Mouse (Mus musculus) stomach, embryonic 16.5 days (tissue): Measurements from ENCODE around the gene Grk5. TPM values are rescaled to one million over a fixed set of nuclear protein-coding genes. Genes with fewer than 3 reads are reported as not detected.

Source experiments
- ATAC-seq: fragments of 200-750 bp; cut with Nextera tagmentation; 2 replicates; pipeline ENCODE4 v1.8.0; 2017; ENCODE audit warnings: moderate number of reproducible peaks, moderate TSS enrichment; ENCODE audit not compliant: insufficient read depth, low FRiP score
- H3K27ac ChIP-seq: fragments of 300-500 bp; sonication (generic); 2 replicates; pipeline ENCODE4 v1.5.1; 2014; ENCODE audit warnings: low read length
- H3K27me3 ChIP-seq: fragments of 300-500 bp; sonication (generic); 2 replicates; pipeline ENCODE4 v1.6.1; 2014; ENCODE audit warnings: low read length, control low read depth, mixed read lengths; ENCODE audit not compliant: control insufficient read depth, insufficient read depth
- H3K36me3 ChIP-seq: fragments of 300-500 bp; sonication (generic); 2 replicates; pipeline ENCODE4 v1.6.1; 2014; ENCODE audit warnings: low read length; ENCODE audit not compliant: control insufficient read depth, insufficient read depth
- H3K4me1 ChIP-seq: fragments of 300-500 bp; sonication (generic); 2 replicates; pipeline ENCODE4 v1.6.1; 2014; ENCODE audit warnings: low read length, control low read depth, mixed read lengths; ENCODE audit not compliant: control insufficient read depth, insufficient read depth
- H3K4me2 ChIP-seq: fragments of 300-500 bp; sonication (generic); 2 replicates; pipeline ENCODE4 v1.6.1; 2014; ENCODE audit warnings: low read depth, low read length, mixed read lengths
- H3K4me3 ChIP-seq: fragments of 300-500 bp; sonication (generic); replicated peaks from 2 replicates; pipeline ENCODE4 v1.5.1; 2014; ENCODE audit warnings: mild to moderate bottlenecking, low read length
- H3K9ac ChIP-seq: fragments of 300-500 bp; sonication (generic); 2 replicates; pipeline ENCODE4 v1.6.1; 2014; ENCODE audit warnings: low read length
- H3K9me3 ChIP-seq: fragments of 300-500 bp; sonication (generic); replicated peaks from 2 replicates; pipeline ENCODE4 v1.6.1; 2016; ENCODE audit warnings: low read length, control low read depth; ENCODE audit not compliant: control insufficient read depth
- WGBS: fragments of 180-500 bp; shearing (Covaris S2); extraction: QIAGEN DNeasy Blood & Tissue Kit; methylation state at CpG from one replicate; pipeline ENCODE4 v1.1.7; 2014; 5-methylcytosine and 5-hydroxymethylcytosine counted together
- polyA plus RNA-seq: library from polyadenylated mRNA; unstranded; fragments of >200 nt; fragmentation: Nextera tagmentation; extraction: Ambion mirVana; gene quantifications from 2 replicates; pipeline ENCODE4 v1.2.1, GENCODE M21; 2015

Grk5 gene
- polyA plus RNA-seq, 1 experiment from 2014 or later: 3.4 TPM

DNA sequence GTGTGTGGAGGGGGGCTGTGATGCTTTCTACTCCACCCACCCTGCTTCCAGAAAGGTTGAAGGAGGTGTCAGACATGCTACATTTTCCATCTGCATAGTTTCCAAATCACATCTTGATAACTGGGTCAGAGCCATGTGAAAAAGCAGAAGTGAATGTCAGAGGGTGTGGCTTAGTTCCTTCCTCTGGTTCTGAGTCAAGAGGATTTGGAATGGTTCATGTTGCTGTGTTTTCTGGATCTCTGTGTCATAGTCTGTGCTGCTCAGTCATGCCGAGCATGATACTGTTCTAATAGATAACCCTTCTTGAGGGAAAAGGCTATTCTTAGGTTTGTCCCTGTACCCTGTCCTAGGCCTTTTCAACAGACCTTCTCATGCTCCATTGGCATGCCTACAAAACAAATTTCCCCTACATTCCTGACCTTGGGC is 50.4 kb downstream of the Grk5 start:
- Histone ChIP-seq H3K27ac (peak overlapping the region; percentile 38; the same call in 1 of the 2 replicates), H3K9me3 (no peaks in the 10 kb centered on the region), H3K4me3 (no peak overlapping the region), H3K9ac (no peak overlapping the region), H3K36me3 (no peaks in the 10 kb centered on the region), H3K4me1 (peaks cover 7% of the 10 kb centered on the region), H3K4me2 (no peak overlapping the region), H3K27me3 (no peaks in the 10 kb centered on the region)
- 36% methylated on average over 1 of the region's 1 CpGs for WGBS
- no peak for ATAC-seq

DNA sequence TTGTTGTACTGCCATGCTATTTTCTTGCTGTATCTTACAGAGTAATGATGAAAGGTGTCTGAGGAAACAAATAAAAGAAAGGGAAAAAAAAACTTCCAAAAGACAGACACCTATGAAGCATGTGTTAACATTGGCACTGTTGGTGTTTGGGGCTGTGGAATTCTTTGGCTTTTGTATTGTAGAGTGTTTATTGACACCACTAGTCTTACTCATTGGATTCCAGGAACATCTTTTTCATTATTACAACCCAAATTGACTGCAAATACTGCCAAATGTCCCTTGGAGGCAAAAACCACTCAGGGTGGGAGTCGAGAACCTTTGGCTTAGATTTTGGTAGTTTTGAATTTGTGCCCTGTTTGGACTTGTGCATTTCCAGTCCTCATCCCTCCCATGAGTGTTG is 51.3 kb downstream of the Grk5 start:
- no peak for ATAC-seq
- Histone ChIP-seq H3K4me3 (no peak overlapping the region), H3K27ac (no peak overlapping the region), H3K4me1 (peaks cover 7% of the 10 kb centered on the region), H3K4me2 (no peak overlapping the region), H3K9me3 (no peaks in the 10 kb centered on the region), H3K9ac (no peak overlapping the region), H3K27me3 (no peaks in the 10 kb centered on the region), H3K36me3 (no peaks in the 10 kb centered on the region)
- 89% methylated on average over 1 of the region's 1 CpGs for WGBS

- Histone ChIP-seq H3K27ac (peak overlapping the region; percentile 79), H3K9ac (no peak overlapping the region), H3K36me3 (no peaks in the 10 kb centered on the region), H3K4me1 (peaks cover 10% of the 10 kb centered on the region; the same call in 1 of the 2 replicates), H3K4me2 (no peak overlapping the region), H3K4me3 (no peak overlapping the region), H3K27me3 (no peaks in the 10 kb centered on the region), H3K9me3 (no peaks in the 10 kb centered on the region)
- 49% methylated on average over 3 of the region's 3 CpGs for WGBS
- ATAC-seq: peak; percentile 69
These were observed 56.3 kb downstream of the Grk5 start for GRCm38 (mm10) chr19:60945801-60946311.

GRCm38 (mm10) chr19:60946656-60947055 is 57.1 kb downstream of the Grk5 start:
- ATAC-seq: peak; percentile 51; the same call in 1 of the 2 replicates

DNA sequence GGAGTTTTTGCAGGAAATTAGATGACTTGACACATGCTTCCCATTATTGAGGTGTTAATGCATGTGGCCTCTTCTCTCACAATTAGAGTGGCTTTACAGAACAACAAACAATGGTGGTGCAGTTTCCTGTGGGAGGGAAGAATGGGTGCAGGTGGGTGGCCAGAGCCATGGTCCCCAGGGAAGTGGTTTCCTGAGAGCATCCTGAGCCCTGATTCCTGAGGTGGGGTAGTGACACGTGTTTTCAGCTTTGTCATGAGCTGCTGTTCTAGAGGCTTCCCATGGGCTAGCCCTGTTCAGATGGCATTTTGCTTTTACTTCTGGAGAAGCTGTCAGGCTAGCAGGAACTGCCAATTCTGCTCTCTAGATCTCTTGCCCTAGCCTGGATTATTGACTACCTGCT is 59.4 kb downstream of the Grk5 start:
- Histone ChIP-seq H3K9ac (no peak overlapping the region), H3K4me1 (peaks cover 17% of the 10 kb centered on the region), H3K27me3 (no peaks in the 10 kb centered on the region), H3K27ac (no peak overlapping the region), H3K4me3 (no peak overlapping the region), H3K36me3 (no peaks in the 10 kb centered on the region), H3K4me2 (no peak overlapping the region), H3K9me3 (no peaks in the 10 kb centered on the region)
- WGBS: 28% methylated on average over 1 of the region's 1 CpGs
- no peak for ATAC-seq

More at GRCm38 (mm10) chr19:60946656-60947055, 57.1 kb downstream of the Grk5 start:
- Histone ChIP-seq H3K27me3 (no peaks in the 10 kb centered on the region), H3K4me2 (no peak overlapping the region), H3K4me1 (peaks cover 10% of the 10 kb centered on the region; the same call in 1 of the 2 replicates), H3K4me3 (no peak overlapping the region), H3K27ac (peak overlapping the region; percentile 79), H3K9ac (no peak overlapping the region), H3K9me3 (no peaks in the 10 kb centered on the region), H3K36me3 (no peaks in the 10 kb centered on the region)
- 59% methylated on average over 2 of the region's 2 CpGs for WGBS

- Histone ChIP-seq H3K36me3 (no peaks in the 10 kb centered on the region), H3K4me1 (peaks cover 17% of the 10 kb centered on the region), H3K9ac (no peak overlapping the region), H3K4me3 (no peak overlapping the region), H3K4me2 (no peak overlapping the region), H3K27me3 (no peaks in the 10 kb centered on the region), H3K27ac (no peak overlapping the region), H3K9me3 (no peaks in the 10 kb centered on the region)
- ATAC-seq: 0 out of 2 replicates have a peak, but pooled peaks have one; percentile 27
- WGBS: 74% methylated on average over 7 of the region's 7 CpGs
These were observed 60.7 kb downstream of the Grk5 start for GRCm38 (mm10) chr19:60950056-60950869.

DNA sequence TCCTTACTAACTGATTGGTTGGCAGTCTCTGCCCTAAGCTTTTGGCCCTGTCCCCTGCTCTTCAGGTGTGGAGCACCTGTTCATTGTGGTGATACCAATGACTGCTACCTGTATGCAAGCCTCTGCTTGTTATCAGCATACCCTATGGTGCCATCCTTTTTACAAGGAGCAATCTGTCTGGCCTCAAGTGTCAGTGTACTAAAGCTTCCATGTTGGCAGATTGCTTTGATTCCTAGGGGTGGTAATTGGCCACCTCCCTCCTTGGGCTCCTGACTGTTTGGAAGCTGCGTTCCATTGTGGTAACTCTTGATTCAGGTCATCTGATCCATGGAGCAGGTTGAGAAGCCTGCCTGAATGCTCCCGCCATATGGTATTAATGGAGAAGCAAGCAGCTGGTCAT is 65.6 kb downstream of the Grk5 start:
- H3K4me1 ChIP-seq: peaks cover 9% of the 10 kb centered on the region
- no peaks in the 10 kb centered on the region for H3K36me3 ChIP-seq
- 88% methylated on average over 2 of the region's 2 CpGs for WGBS
- no peak for ATAC-seq
- H3K4me2 ChIP-seq: no peak overlapping the region
- no peaks in the 10 kb centered on the region for H3K27me3 ChIP-seq
- no peak overlapping the region for H3K9ac ChIP-seq
- H3K9me3 ChIP-seq: no peaks in the 10 kb centered on the region
- H3K4me3 ChIP-seq: no peak overlapping the region
- no peak overlapping the region for H3K27ac ChIP-seq

- no peak for ATAC-seq
These were observed 66.2 kb downstream of the Grk5 start for GRCm38 (mm10) chr19:60955712-60956111.

GRCm38 (mm10) chr19:60956198-60956750 is 66.7 kb downstream of the Grk5 start:
- H3K9ac ChIP-seq: no peak overlapping the region
- H3K36me3 ChIP-seq: no peaks in the 10 kb centered on the region
- H3K27me3 ChIP-seq: no peaks in the 10 kb centered on the region
- no peak for ATAC-seq
- no peak overlapping the region for H3K27ac ChIP-seq
- H3K4me1 ChIP-seq: peaks cover 7% of the 10 kb centered on the region
- no peak overlapping the region for H3K4me3 ChIP-seq
- no peak overlapping the region for H3K4me2 ChIP-seq
- no peaks in the 10 kb centered on the region for H3K9me3 ChIP-seq

More at GRCm38 (mm10) chr19:60955712-60956111, 66.2 kb downstream of the Grk5 start:
- peaks cover 7% of the 10 kb centered on the region for H3K4me1 ChIP-seq
- no peak overlapping the region for H3K9ac ChIP-seq
- H3K36me3 ChIP-seq: no peaks in the 10 kb centered on the region
- H3K9me3 ChIP-seq: no peaks in the 10 kb centered on the region
- WGBS: 82% methylated on average over 1 of the region's 1 CpGs
- H3K27ac ChIP-seq: no peak overlapping the region
- H3K4me2 ChIP-seq: no peak overlapping the region
- H3K27me3 ChIP-seq: no peaks in the 10 kb centered on the region
- H3K4me3 ChIP-seq: no peak overlapping the region
